Mouse (Mus musculus) forebrain, postnatal 0 days (tissue): ENCODE results near the gene Psmg4. TPM values are rescaled to one million over a fixed set of nuclear protein-coding genes. Genes with fewer than 3 reads are reported as not detected.

Experiments used
- ATAC-seq: fragments of 200-750 bp; cut with Nextera tagmentation; 2 replicates; pipeline ENCODE4 v1.8.0; 2017; ENCODE audit warnings: mild to moderate bottlenecking, moderate library complexity
- DNase-seq: peaks from one replicate; pipeline ENCODE4 v3.0.0-alpha.2; 2015
- H3K27ac ChIP-seq: fragments of 300-500 bp; sonication (generic); 2 replicates; pipeline ENCODE4 v1.5.1; 2014; ENCODE audit warnings: low read depth, mild to moderate bottlenecking, antibody characterized with exemption, low read length, moderate library complexity, mixed read lengths
- H3K27me3 ChIP-seq: fragments of 300-500 bp; sonication (generic); 2 replicates; pipeline ENCODE4 v1.6.1; 2014; ENCODE audit warnings: mild to moderate bottlenecking, low read length, mixed read lengths; ENCODE audit not compliant: insufficient read depth
- H3K36me3 ChIP-seq: fragments of 300-500 bp; sonication (generic); 2 replicates; pipeline ENCODE4 v1.6.1; 2014; ENCODE audit warnings: mild to moderate bottlenecking, moderate library complexity; ENCODE audit not compliant: insufficient read depth
- H3K4me1 ChIP-seq: fragments of 300-500 bp; sonication (generic); 2 replicates; pipeline ENCODE4 v1.6.1; 2014; ENCODE audit warnings: antibody characterized with exemption; ENCODE audit not compliant: insufficient read depth
- H3K4me2 ChIP-seq: fragments of 300-500 bp; sonication (generic); 2 replicates; pipeline ENCODE4 v1.6.1; 2014; ENCODE audit warnings: low read depth, mild to moderate bottlenecking, moderate library complexity
- H3K4me3 ChIP-seq: fragments of 300-500 bp; sonication (generic); 2 replicates; pipeline ENCODE4 v1.5.1; 2014; ENCODE audit warnings: low read depth, low read length, mixed read lengths
- H3K9ac ChIP-seq: fragments of 300-500 bp; sonication (generic); 2 replicates; pipeline ENCODE4 v1.6.1; 2014; ENCODE audit warnings: mild to moderate bottlenecking
- H3K9me3 ChIP-seq: fragments of 300-500 bp; sonication (generic); 2 replicates; pipeline ENCODE4 v1.6.1; 2016; ENCODE audit warnings: low read length
- CTCF ChIP-seq: sonication (generic); IDR thresholded peaks from 2 replicates; pipeline ENCODE4 v1.5.1; 2016; ENCODE audit warnings: antibody characterized with exemption, control low read depth, low read depth
- WGBS: fragments of 180-500 bp; shearing (Covaris S2); extraction: QIAGEN DNeasy Blood & Tissue Kit; methylation state at CpG from one replicate; pipeline ENCODE4 v1.1.7; 2014; 5-methylcytosine and 5-hydroxymethylcytosine counted together
- polyA plus RNA-seq: library from polyadenylated mRNA; unstranded; fragments of >200 nt; fragmentation: Nextera tagmentation; extraction: Ambion mirVana; gene quantifications from 2 replicates; pipeline ENCODE4 v1.2.1, GENCODE M21; 2015
- total RNA-seq: library from RNA; depleted of rRNA; stranded (reverse); fragments of >200 nt; gene quantifications from 2 replicates; pipeline ENCODE4 v1.2.3, GENCODE M21; 2014

Psmg4 gene
- total and polyA plus RNA-seq, 2 experiments from 2014 or later: 56.6 to 99.0 TPM

- no peaks in the 10 kb centered on the region for H3K9me3 ChIP-seq
- WGBS: 17% methylated on average over 4 of the region's 4 CpGs
- peak overlapping the region; percentile 87 for H3K4me2 ChIP-seq
- ATAC-seq (no peak), DNase-seq (no peak)
- no peaks in the 10 kb centered on the region for H3K27me3 ChIP-seq
- TF ChIP-seq CTCF: no peak
- 0 out of 2 replicates have a peak overlapping the region, but pooled peaks have one; percentile 29 for H3K27ac ChIP-seq
- peaks cover 18% of the 10 kb centered on the region; the same call in 1 of the 2 replicates for H3K4me1 ChIP-seq
- H3K4me3 ChIP-seq: peak overlapping the region; percentile 40
- H3K36me3 ChIP-seq: 0 out of 2 replicates have a peak, but pooled peaks cover 14% of the 10 kb centered on the region
- H3K9ac ChIP-seq: peak overlapping the region; percentile 48
These were observed 37.1 kb upstream of the Psmg4 start for GRCm38 (mm10) chr13:34125711-34126110.

- Histone ChIP-seq H3K4me3 (peak overlapping the region; percentile 90), H3K4me1 (peaks cover 28% of the 10 kb centered on the region; the same call in 1 of the 2 replicates), H3K9me3 (no peaks in the 10 kb centered on the region), H3K4me2 (peak overlapping the region; percentile 83), H3K27ac (peak overlapping the region; percentile 100), H3K9ac (peak overlapping the region; percentile 100), H3K36me3 (0 out of 2 replicates have a peak, but pooled peaks cover 10% of the 10 kb centered on the region), H3K27me3 (no peaks in the 10 kb centered on the region)
- WGBS: 13% methylated on average over 9 of the region's 9 CpGs
- peak; percentile 56 for DNase-seq
- TF ChIP-seq CTCF: no peak
- no peak for ATAC-seq
These were observed 34.3 kb upstream of the Psmg4 start for GRCm38 (mm10) chr13:34128276-34129114.

- under 1% methylated on average over 31 of the region's 31 CpGs for WGBS
- ATAC-seq: peak; percentile 0
- Histone ChIP-seq H3K9me3 (no peaks in the 10 kb centered on the region), H3K4me2 (peak overlapping the region; percentile 83), H3K9ac (peak overlapping the region; percentile 100), H3K27me3 (no peaks in the 10 kb centered on the region), H3K27ac (peak overlapping the region; percentile 100), H3K36me3 (0 out of 2 replicates have a peak, but pooled peaks cover 10% of the 10 kb centered on the region), H3K4me3 (peak overlapping the region; percentile 90), H3K4me1 (peaks cover 20% of the 10 kb centered on the region)
- peak; percentile 13; the same call in 1 of the 2 replicates for TF ChIP-seq CTCF
- DNase-seq: peak; percentile 82
These were observed 33.1 kb upstream of the Psmg4 start for GRCm38 (mm10) chr13:34129485-34130225.

GRCm38 (mm10) chr13:34130226-34130731 lies 32.5 kb upstream of the Psmg4 start, which contains the start of gene Tubb2b:
Gene Tubb2b, minus strand, starts transcription at chr13:34130466.
- Histone ChIP-seq H3K27me3 (no peaks in the 10 kb centered on the region), H3K36me3 (0 out of 2 replicates have a peak, but pooled peaks cover 7% of the 10 kb centered on the region), H3K9ac (peak within 1 kb of the TSS; percentile 100), H3K27ac (peak within 1 kb of the TSS; percentile 100), H3K4me3 (peak within 1 kb of the TSS; percentile 90), H3K4me1 (peaks cover 20% of the 10 kb centered on the region), H3K9me3 (no peaks in the 10 kb centered on the region), H3K4me2 (peak within 1 kb of the TSS; percentile 83)
- no peak for TF ChIP-seq CTCF
- ATAC-seq: peak; percentile 86
- DNase-seq: peak; percentile 99
- WGBS: under 1% methylated on average over 26 of the region's 26 CpGs

- Histone ChIP-seq H3K27ac (peak overlapping the region; percentile 100), H3K9ac (peak overlapping the region; percentile 100), H3K4me1 (peaks cover 20% of the 10 kb centered on the region), H3K4me3 (peak overlapping the region; percentile 90), H3K36me3 (no peaks in the 10 kb centered on the region), H3K4me2 (peak overlapping the region; percentile 83), H3K9me3 (no peaks in the 10 kb centered on the region), H3K27me3 (no peaks in the 10 kb centered on the region)
- TF ChIP-seq CTCF: no peak
- DNase-seq (peak; percentile 95), ATAC-seq (peak; percentile 73)
- WGBS: 1% methylated on average over 24 of the region's 24 CpGs
These were observed 31.6 kb upstream of the Psmg4 start for GRCm38 (mm10) chr13:34131011-34131707.

GRCm38 (mm10) chr13:34131708-34132060 lies 31.1 kb upstream of the Psmg4 start:
- Histone ChIP-seq H3K27me3 (no peaks in the 10 kb centered on the region), H3K9ac (peak overlapping the region; percentile 100), H3K27ac (peak overlapping the region; percentile 100), H3K4me3 (peak overlapping the region; percentile 90), H3K36me3 (no peaks in the 10 kb centered on the region), H3K9me3 (no peaks in the 10 kb centered on the region), H3K4me1 (peaks cover 25% of the 10 kb centered on the region), H3K4me2 (peak overlapping the region; percentile 83)
- ATAC-seq (peak; percentile 37), DNase-seq (peak; percentile 91)
- TF ChIP-seq CTCF: peak; percentile 58
- WGBS: under 1% methylated on average over 10 of the region's 10 CpGs
